Mouse (Mus musculus): ENCODE results near the gene Acvr2b. TPM values are rescaled to one million over a fixed set of nuclear protein-coding genes. Genes with fewer than 3 reads are reported as not detected.

Acvr2b gene
- polyA plus RNA-seq, 1 experiment from 2014 or later: 20.3 TPM

- no peaks in the 10 kb centered on the region for H3K36me3 ChIP-seq
- H3K9ac ChIP-seq: no peak overlapping the region
- H3K4me2 ChIP-seq: no peak overlapping the region
- no peaks in the 10 kb centered on the region for H3K9me3 ChIP-seq
- no peak for ATAC-seq (ENCODE audit: insufficient read depth, low FRiP score, low read depth)
- no peaks in the 10 kb centered on the region for H3K4me1 ChIP-seq
- H3K4me3 ChIP-seq (replicated peaks): no peak overlapping the region
- 55% methylated on average over 15 of the region's 15 CpGs for WGBS
- no peak overlapping the region for H3K27ac ChIP-seq
- H3K27me3 ChIP-seq (replicated peaks): no peaks in the 10 kb centered on the region
These were observed 73.0 kb downstream of the Acvr2b start for GRCm38 (mm10) chr9:119474717-119475611.

DNA sequence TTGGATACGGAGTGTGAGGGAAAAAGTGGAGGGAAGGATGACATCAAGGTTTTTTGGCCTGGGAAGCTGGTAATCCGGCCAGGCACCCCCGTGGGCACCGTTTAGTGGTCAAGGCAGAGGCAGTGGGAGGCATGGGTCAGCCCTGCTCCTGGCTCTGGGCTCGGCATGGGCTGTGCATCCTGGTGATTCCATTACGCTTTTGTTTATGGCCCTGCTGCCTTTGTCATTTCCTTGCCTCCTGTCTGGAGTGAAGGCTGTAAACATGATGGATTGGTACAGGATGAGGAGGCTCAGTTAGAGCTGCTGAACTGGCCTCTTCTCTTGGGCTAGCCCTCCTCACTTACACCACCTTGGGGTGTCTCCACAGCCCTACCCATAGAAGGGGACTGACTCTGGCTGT, 75.8 kb downstream of the Acvr2b start:
- no peak overlapping the region for H3K4me2 ChIP-seq
- H3K4me3 ChIP-seq (replicated peaks): no peak overlapping the region
- ATAC-seq (ENCODE audit: insufficient read depth, low FRiP score, low read depth): no peak
- WGBS: 43% methylated on average over 6 of the region's 6 CpGs
- H3K4me1 ChIP-seq: no peaks in the 10 kb centered on the region
- no peak overlapping the region for H3K27ac ChIP-seq
- no peaks in the 10 kb centered on the region for H3K36me3 ChIP-seq
- H3K27me3 ChIP-seq (replicated peaks): no peaks in the 10 kb centered on the region
- no peaks in the 10 kb centered on the region for H3K9me3 ChIP-seq
- no peak overlapping the region for H3K9ac ChIP-seq

DNA sequence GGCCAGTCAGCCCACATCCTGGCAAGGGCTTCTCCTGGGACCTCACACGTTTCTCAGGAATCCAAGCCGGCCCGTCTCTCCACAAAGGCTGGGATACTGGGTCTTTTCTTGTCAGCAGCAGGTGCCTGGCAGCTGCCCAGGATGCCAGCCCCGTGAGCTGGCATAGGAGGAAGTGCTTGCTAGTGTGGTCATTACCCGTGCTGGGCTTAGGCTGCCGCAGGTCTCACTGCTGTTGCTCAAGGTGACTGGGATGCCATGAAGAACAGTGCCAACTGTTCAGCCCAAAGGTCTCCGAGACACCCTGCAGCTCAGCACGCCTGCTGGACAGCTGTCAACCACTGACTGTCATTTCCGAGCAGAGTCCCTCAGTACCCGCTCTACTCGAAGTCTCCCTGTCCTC, 76.4 kb downstream of the Acvr2b start:
- WGBS: 77% methylated on average over 11 of the region's 11 CpGs
- H3K9me3 ChIP-seq: no peaks in the 10 kb centered on the region

DNA sequence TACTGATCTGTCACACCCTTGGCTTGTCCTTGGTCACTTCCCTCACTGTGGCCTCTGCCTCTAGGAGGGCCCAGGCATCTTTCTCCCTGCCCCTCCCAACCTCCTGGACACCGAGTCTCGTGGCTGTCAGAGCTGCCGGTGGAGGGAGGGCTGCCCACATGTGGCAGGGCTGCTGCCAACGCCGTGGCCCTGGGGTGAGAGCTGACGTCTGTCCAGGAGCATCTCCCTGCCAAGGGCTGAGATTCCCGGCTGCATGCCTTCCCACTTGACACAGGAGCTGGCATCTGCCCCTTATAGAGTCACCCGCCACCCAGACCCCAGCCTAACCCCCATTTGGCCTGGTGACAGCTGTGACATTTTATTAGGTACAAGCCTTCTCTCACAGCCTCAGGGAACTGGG, 77.4 kb downstream of the Acvr2b start:
- no peaks in the 10 kb centered on the region for H3K9me3 ChIP-seq
- H3K4me2 ChIP-seq: no peak overlapping the region
- H3K36me3 ChIP-seq: no peaks in the 10 kb centered on the region
- no peak overlapping the region for H3K27ac ChIP-seq
- H3K27me3 ChIP-seq (replicated peaks): no peaks in the 10 kb centered on the region
- ATAC-seq (ENCODE audit: insufficient read depth, low FRiP score, low read depth): no peak
- H3K4me1 ChIP-seq: no peaks in the 10 kb centered on the region
- H3K4me3 ChIP-seq (replicated peaks): no peak overlapping the region
- no peak overlapping the region for H3K9ac ChIP-seq
- WGBS: 69% methylated on average over 8 of the region's 8 CpGs

More for the DNA sequence above, 76.4 kb downstream of the Acvr2b start:
- no peak for ATAC-seq (ENCODE audit: insufficient read depth, low FRiP score, low read depth)
- Histone ChIP-seq H3K4me2 (no peak overlapping the region), H3K27me3 (replicated peaks) (no peaks in the 10 kb centered on the region), H3K4me3 (replicated peaks) (no peak overlapping the region), H3K27ac (no peak overlapping the region), H3K4me1 (no peaks in the 10 kb centered on the region), H3K9ac (no peak overlapping the region), H3K36me3 (no peaks in the 10 kb centered on the region)

DNA sequence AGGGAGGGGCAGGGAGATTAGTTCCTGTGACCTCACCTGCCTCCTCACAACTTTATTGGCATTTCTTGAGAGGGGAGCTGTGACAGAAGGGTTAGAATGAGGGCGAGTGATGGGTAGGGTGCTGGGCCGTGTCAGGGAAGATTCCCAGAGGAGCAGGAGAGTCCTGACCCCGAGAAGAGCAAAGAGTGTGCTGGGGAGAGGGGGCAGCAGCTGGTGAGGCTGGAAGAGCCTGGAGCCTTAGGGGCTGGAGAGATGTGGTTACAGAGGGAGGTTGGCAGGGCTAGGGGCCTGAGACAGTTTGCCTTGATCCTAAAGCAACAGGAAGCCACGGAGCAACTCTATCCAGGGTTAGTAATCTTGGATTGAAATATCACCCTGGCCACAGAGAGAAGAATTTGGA, 79.7 kb downstream of the Acvr2b start:
- 83% methylated on average over 4 of the region's 4 CpGs for WGBS
- Histone ChIP-seq H3K4me3 (replicated peaks) (no peak overlapping the region), H3K27me3 (replicated peaks) (no peaks in the 10 kb centered on the region), H3K27ac (no peak overlapping the region), H3K9me3 (no peaks in the 10 kb centered on the region), H3K36me3 (no peaks in the 10 kb centered on the region), H3K4me1 (no peaks in the 10 kb centered on the region), H3K9ac (no peak overlapping the region), H3K4me2 (no peak overlapping the region)
- ATAC-seq (ENCODE audit: insufficient read depth, low FRiP score, low read depth): no peak

DNA sequence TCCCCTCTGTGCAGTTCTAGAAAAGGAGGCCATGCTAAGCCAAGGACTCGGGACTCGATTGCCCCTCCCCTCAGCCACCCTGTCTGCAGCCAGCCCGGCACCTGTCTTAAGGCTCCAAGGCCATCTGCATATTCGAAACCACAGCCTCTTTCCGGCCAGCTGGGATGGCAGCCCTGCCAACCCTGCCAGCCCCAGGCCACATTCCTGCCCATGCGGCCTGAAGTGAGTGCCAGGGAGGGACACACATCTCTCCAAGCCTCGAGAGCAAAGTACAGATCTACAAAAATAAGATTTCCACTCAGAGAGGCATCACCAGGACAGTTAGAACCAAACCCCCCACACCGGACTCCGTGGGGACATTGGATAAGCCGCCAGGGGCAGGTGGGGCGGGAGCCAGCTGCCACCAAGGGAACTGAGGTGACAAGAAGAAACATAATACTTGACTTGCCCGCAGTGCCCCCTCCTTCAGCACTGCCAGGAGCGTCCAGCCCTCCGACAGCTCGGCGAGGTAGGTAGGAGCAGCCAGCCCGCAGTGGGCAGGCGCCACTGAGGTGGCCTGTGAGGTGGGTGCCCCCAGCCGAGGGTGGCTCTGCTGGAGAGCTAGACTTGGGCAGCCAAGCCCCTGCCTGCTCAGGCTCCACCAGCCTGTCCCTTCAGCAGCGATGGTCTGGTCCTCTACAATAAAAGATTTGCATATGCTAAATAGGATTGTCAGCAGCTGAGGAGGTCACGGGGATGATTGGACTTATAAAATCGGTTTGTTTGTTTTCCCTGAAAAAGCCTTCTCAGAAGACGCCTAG, 81.8 kb downstream of the Acvr2b start:
- no peak overlapping the region for H3K4me3 ChIP-seq (replicated peaks)
- WGBS: 55% methylated on average over 23 of the region's 23 CpGs
- peak; percentile 53; the same call in 1 of the 2 replicates for ATAC-seq (ENCODE audit: insufficient read depth, low FRiP score, low read depth)

GRCm38 (mm10) chr9:119484420-119484819, 82.5 kb downstream of the Acvr2b start:
- Histone ChIP-seq H3K9ac (no peak overlapping the region), H3K27ac (no peak overlapping the region), H3K9me3 (no peaks in the 10 kb centered on the region), H3K4me1 (no peaks in the 10 kb centered on the region), H3K4me3 (replicated peaks) (no peak overlapping the region), H3K36me3 (no peaks in the 10 kb centered on the region), H3K4me2 (no peak overlapping the region), H3K27me3 (replicated peaks) (no peaks in the 10 kb centered on the region)
- ATAC-seq (ENCODE audit: insufficient read depth, low FRiP score, low read depth): no peak
- 57% methylated on average over 9 of the region's 9 CpGs for WGBS

More for the DNA sequence above, 81.8 kb downstream of the Acvr2b start:
- H3K4me2 ChIP-seq: no peak overlapping the region
- H3K27ac ChIP-seq: no peak overlapping the region
- no peaks in the 10 kb centered on the region for H3K27me3 ChIP-seq (replicated peaks)
- no peaks in the 10 kb centered on the region for H3K4me1 ChIP-seq
- no peaks in the 10 kb centered on the region for H3K9me3 ChIP-seq
- no peak overlapping the region for H3K9ac ChIP-seq
- no peaks in the 10 kb centered on the region for H3K36me3 ChIP-seq

Other genes starting within 250 kb of the Acvr2b start
- 1.3 and 2.3 TPM in 2 replicates for gene Acaa1b, start 245.0 kb upstream of the Acvr2b start, polyA plus RNA-seq (2015; fragmentation: Nextera tagmentation; extraction: Ambion mirVana)
- not detected in 2 replicates for gene Gm47289, start 243.0 kb upstream of the Acvr2b start, polyA plus RNA-seq (2015; fragmentation: Nextera tagmentation; extraction: Ambion mirVana)
- gene Slc22a13, start 193.0 kb upstream of the Acvr2b start, polyA plus RNA-seq (2015; fragmentation: Nextera tagmentation; extraction: Ambion mirVana): not detected in 2 replicates
- 13.3 and 13.5 TPM in 2 replicates for gene Oxsr1, start 79.7 kb upstream of the Acvr2b start, polyA plus RNA-seq (2015; fragmentation: Nextera tagmentation; extraction: Ambion mirVana)
- gene Acaa1a, start 62.4 kb upstream of the Acvr2b start, polyA plus RNA-seq (2015; fragmentation: Nextera tagmentation; extraction: Ambion mirVana): 116 and 119 TPM in 2 replicates
- gene Myd88, start 60.7 kb upstream of the Acvr2b start, polyA plus RNA-seq (2015; fragmentation: Nextera tagmentation; extraction: Ambion mirVana): 32.4 and 34.7 TPM in 2 replicates
- 6.0 and 8.9 TPM in 2 replicates for gene Xylb, start 44.7 kb upstream of the Acvr2b start, polyA plus RNA-seq (2015; fragmentation: Nextera tagmentation; extraction: Ambion mirVana)
- gene Slc22a14, start 36.6 kb upstream of the Acvr2b start, polyA plus RNA-seq (2015; fragmentation: Nextera tagmentation; extraction: Ambion mirVana): 0.08 TPM in 1 of 2 replicates, not detected in the other
- gene Exog, start 42.8 kb downstream of the Acvr2b start, polyA plus RNA-seq (2015; fragmentation: Nextera tagmentation; extraction: Ambion mirVana): 21.1 and 21.4 TPM in 2 replicates
- gene Scn5a, start 176.9 kb downstream of the Acvr2b start, polyA plus RNA-seq (2015; fragmentation: Nextera tagmentation; extraction: Ambion mirVana): 0.19 and 0.42 TPM in 2 replicates